Mouse (Mus musculus) inflammation-experienced regulatory T-cells, adult 16 weeks (primary cell): Measurements from ENCODE around the gene Vmn2r55. TPM values are rescaled to one million over a fixed set of nuclear protein-coding genes. Genes with fewer than 3 reads are reported as not detected.

ENCODE experiments used
- polyA plus RNA-seq: library from polyadenylated mRNA; unstranded; fragments of 100-300 nt; shearing (Covaris generic); gene quantifications from one replicate; pipeline ENCODE4 v1.2.1, GENCODE M21; 2017

Vmn2r55 gene
- polyA plus RNA-seq = not detected

GRCm38 (mm10) chr7:12684903-12685302, at the start of gene Vmn2r55:
Vmn2r55 (minus strand) TSS chr7:12685003.

GRCm38 (mm10) chr7:12640219-12640618, 44.6 kb downstream of the Vmn2r55 start, which contains the start of gene Vmn2r54:
Vmn2r54 (minus strand) TSS chr7:12640319.

GRCm38 (mm10) chr7:12608688-12609087, 76.1 kb downstream of the Vmn2r55 start, which contains the start of gene Vmn2r53:
Vmn2r53 (minus strand) TSS chr7:12608788.

Other genes starting within 250 kb of the Vmn2r55 start
- 13.3 TPM for gene Zfp606, start 206.7 kb downstream of the Vmn2r55 start, polyA plus RNA-seq
- gene 2900092C05Rik, start 172.5 kb downstream of the Vmn2r55 start, polyA plus RNA-seq = not detected
- 0.01 TPM for gene Vmn2r53, start 76.2 kb downstream of the Vmn2r55 start, polyA plus RNA-seq
- gene Vmn2r54, start 44.7 kb downstream of the Vmn2r55 start, polyA plus RNA-seq = not detected
- gene Vmn2r56, start 50.0 kb upstream of the Vmn2r55 start, polyA plus RNA-seq = not detected
- 3.3 TPM for gene Zscan18, start 118.6 kb upstream of the Vmn2r55 start, polyA plus RNA-seq
- gene Zfp329, start 133.9 kb upstream of the Vmn2r55 start, polyA plus RNA-seq = 18.8 TPM
- gene Zfp110, start 149.8 kb upstream of the Vmn2r55 start, polyA plus RNA-seq = 104 TPM
- 4.9 TPM for gene Zfp128, start 196.2 kb upstream of the Vmn2r55 start, polyA plus RNA-seq
- gene Zscan22, start 212.8 kb upstream of the Vmn2r55 start, polyA plus RNA-seq = 17.8 TPM
- gene Rps5, start 237.3 kb upstream of the Vmn2r55 start, polyA plus RNA-seq = 894 TPM
- gene Rnf225, start 242.4 kb upstream of the Vmn2r55 start, polyA plus RNA-seq = not detected